Mouse (Mus musculus): ENCODE results near the gene B830017H08Rik. TPM values are rescaled to one million over a fixed set of nuclear protein-coding genes. Genes with fewer than 3 reads are reported as not detected.
A peak's percentile ranks its signal among the peaks of the same experiment; 100 is the strongest.

B830017H08Rik gene
- polyA plus RNA-seq, 2 experiments = 0.17 to 0.58 TPM

DNA sequence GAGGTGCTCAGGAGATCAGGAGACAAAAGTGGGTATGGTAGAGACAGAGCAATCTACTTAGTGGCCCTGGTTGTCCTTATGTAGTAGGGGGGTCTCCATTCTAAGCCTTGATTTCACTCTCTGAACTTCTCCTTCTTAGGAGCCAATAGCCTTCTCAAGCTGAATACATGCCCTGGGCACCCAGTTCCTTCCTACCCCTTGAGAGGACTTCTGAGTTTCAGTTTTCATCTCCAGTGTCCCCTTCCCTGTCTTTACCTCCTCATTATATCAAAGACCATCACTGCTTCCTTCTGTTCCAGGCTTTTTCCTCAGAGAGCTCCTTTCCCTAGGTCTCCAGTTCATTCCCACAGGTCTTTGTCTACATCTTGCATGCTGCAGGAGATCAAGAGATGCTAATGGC, 36.4 kb upstream of the B830017H08Rik start:
- Histone ChIP-seq H3K4me2 (replicated peaks; ENCODE audit: low read depth, low read length, severe bottlenecking) (peak overlapping the region; percentile 81), H3K4me1 (ENCODE audit: control insufficient read depth, insufficient read depth, low read length) (peaks cover 39% of the 10 kb centered on the region), H3K4me3 (replicated peaks; ENCODE audit: low read length) (peak overlapping the region; percentile 95), H3K27me3 (ENCODE audit: control insufficient read depth, insufficient read depth, low read length) (no peaks in the 10 kb centered on the region), H3K27ac (replicated peaks; ENCODE audit: low read depth, low read length) (peak overlapping the region; percentile 96), H3K9me3 (ENCODE audit: control insufficient read depth, low read length) (no peaks in the 10 kb centered on the region), H3K9ac (ENCODE audit: low read depth, low read length, severe bottlenecking) (peak overlapping the region; percentile 98), H3K36me3 (ENCODE audit: control insufficient read depth, insufficient read depth, low read length) (peaks cover 27% of the 10 kb centered on the region)
- no peak for TF ChIP-seq POLR2A (IDR thresholded peaks at IDR 0.05; ENCODE audit: borderline replicate concordance, extremely low read depth, insufficient read depth, insufficient read length)
- DNase-seq (ENCODE audit: low spot score) (no peak), ATAC-seq (ENCODE audit: low FRiP score, low read depth) (no peak)

DNA sequence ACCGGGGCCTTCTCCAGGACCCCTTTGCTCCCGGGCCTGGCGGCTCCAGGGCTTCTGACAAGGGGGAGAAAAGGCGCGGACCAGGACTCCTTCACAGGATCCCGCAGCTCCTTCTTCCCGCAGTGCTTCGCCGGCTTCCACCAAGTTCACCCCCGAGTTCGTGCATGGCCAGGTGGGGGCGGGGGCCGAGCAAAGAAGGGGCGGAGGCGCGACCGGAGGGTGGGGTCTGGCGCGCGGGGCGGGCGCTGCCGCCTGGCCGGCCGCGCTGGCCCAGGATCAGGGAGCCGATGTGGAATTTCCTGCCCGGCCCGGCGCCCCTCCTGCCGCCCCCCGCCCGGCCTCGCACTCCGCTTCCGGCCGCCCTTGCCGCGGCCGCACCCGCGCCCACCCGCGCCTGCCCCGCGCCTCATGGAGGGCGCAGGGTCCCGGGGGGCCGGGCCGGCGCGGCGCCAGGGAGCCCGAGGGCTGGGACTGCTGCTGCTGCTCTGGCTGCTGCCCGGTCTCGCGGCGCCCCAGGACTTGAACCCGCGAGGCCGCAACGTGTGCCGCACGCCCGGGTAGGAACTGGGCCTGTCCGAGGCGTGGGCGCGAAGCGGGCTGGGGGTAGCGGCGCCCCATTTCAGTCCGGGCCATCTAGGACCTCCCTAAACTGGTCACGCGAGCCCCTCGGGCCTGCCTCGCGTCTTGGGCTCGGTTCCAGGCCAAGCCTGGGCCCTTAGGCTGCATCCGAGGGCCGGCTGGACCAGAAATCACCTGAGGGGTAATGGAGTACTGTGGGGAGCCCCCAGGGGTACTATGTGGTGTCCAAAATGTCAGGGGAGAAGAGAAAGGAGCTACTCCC, 35.7 kb upstream of the B830017H08Rik start, which contains the start of gene Scarf2:
Scarf2 (plus strand) TSS at position 312 of the 841 bp plus-strand sequence.
- ATAC-seq (ENCODE audit: low FRiP score, low read depth) (peak; percentile 82), DNase-seq (ENCODE audit: low spot score) (peak; percentile 80)
- no peaks in the 10 kb centered on the region for H3K9me3 ChIP-seq (ENCODE audit: control insufficient read depth, low read length)
- WGBS = under 1% methylated on average over 57 of the region's 81 CpGs
- peak within 1 kb of the TSS; percentile 81 for H3K4me2 ChIP-seq (replicated peaks; ENCODE audit: low read depth, low read length, severe bottlenecking)
- peaks cover 46% of the 10 kb centered on the region for H3K4me1 ChIP-seq (ENCODE audit: control insufficient read depth, insufficient read depth, low read length)
- peak within 1 kb of the TSS; percentile 96 for H3K27ac ChIP-seq (replicated peaks; ENCODE audit: low read depth, low read length)
- H3K36me3 ChIP-seq (ENCODE audit: control insufficient read depth, insufficient read depth, low read length) = peaks cover 22% of the 10 kb centered on the region
- peak within 1 kb of the TSS; percentile 95 for H3K4me3 ChIP-seq (replicated peaks; ENCODE audit: low read length)
- 0 out of 2 replicates have a peak, but pooled peaks cover 5% of the 10 kb centered on the region for H3K27me3 ChIP-seq (ENCODE audit: control insufficient read depth, insufficient read depth, low read length)
- H3K9ac ChIP-seq (ENCODE audit: low read depth, low read length, severe bottlenecking) = peak within 1 kb of the TSS; percentile 98
- 0 out of 2 replicates have a peak, but pooled peaks have one; percentile 22 for TF ChIP-seq POLR2A (IDR thresholded peaks at IDR 0.05; ENCODE audit: borderline replicate concordance, extremely low read depth, insufficient read depth, insufficient read length)

DNA sequence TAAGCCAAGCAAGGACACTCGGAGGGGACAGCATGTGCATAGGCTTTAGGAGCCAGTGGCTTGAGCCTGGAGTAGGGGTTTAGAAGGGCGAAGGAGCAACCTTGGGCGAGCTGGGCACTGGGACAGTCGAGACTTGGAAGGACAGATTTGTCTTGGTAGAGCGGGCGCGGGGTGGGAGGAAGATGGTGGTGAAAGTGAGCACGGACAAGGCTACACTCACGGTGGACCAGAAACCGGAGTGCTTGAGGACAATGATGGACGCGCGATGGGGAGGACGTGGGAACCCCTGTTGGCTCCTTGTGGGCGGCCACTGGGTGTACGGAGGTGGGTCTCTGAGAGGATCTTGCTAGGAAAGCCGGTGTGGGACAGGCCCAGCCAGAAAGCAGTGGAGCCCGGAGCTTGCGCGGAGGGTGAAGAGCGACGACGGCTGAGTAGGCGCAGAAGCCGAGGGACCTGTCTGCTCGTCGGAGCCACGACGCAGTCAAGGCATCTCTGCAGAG, 35.1 kb upstream of the B830017H08Rik start:
- peak overlapping the region; percentile 96 for H3K27ac ChIP-seq (replicated peaks; ENCODE audit: low read depth, low read length)
- WGBS = under 1% methylated on average over 29 of the region's 29 CpGs
- peak overlapping the region; percentile 81 for H3K4me2 ChIP-seq (replicated peaks; ENCODE audit: low read depth, low read length, severe bottlenecking)
- 0 out of 2 replicates have a peak, but pooled peaks have one; percentile 4 for ATAC-seq (ENCODE audit: low FRiP score, low read depth)
- peaks cover 12% of the 10 kb centered on the region; the same call in 1 of the 2 replicates for H3K27me3 ChIP-seq (ENCODE audit: control insufficient read depth, insufficient read depth, low read length)
- no peak for TF ChIP-seq POLR2A (IDR thresholded peaks at IDR 0.05; ENCODE audit: borderline replicate concordance, extremely low read depth, insufficient read depth, insufficient read length)
- peaks cover 53% of the 10 kb centered on the region for H3K4me1 ChIP-seq (ENCODE audit: control insufficient read depth, insufficient read depth, low read length)
- peak overlapping the region; percentile 95 for H3K4me3 ChIP-seq (replicated peaks; ENCODE audit: low read length)
- H3K9ac ChIP-seq (ENCODE audit: low read depth, low read length, severe bottlenecking) = peak overlapping the region; percentile 98
- DNase-seq (ENCODE audit: low spot score) = no peak
- peaks cover 20% of the 10 kb centered on the region for H3K36me3 ChIP-seq (ENCODE audit: control insufficient read depth, insufficient read depth, low read length)
- H3K9me3 ChIP-seq (ENCODE audit: control insufficient read depth, low read length) = no peaks in the 10 kb centered on the region

DNA sequence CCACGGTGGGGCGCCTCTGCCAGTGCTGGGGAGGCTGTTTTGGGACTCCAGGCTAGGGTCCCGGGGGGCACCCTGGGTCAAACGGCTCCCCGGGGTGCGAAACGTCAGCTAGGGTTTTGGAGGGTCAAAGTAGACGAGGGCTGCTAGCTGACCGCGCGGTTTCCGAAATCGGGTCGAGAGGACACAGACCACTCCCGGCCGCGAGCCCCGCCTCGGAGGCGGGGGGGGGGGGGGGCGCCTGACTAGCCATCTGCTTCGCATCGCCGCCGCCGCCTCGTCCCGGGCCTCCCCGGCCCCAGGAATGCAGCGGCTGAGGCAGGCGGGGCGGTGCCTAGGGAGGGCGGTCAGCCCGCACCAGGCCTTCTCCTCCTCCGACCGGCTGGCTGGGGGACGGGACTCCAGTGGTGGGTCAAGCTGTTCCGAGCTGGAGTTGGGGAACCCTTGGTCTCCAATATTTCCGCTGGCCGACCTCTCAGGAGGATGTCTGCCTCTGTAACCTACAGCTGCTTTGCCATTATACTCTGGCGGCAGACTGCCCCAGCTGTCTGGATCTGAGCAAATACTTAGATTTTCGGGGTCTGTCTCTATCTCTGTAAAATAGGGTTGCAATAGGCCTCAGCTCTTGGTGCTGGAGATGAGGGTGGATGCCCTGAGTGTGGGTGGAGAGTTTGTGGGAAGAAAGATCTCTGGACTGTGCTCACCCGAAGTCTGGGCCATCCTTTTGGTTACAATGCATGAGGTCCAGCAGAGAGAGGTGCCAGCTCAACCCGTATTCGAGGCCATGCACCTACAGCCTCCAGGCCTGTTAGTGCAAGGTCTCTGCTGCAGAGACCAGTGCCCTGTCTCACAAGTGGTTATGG, 34.4 kb upstream of the B830017H08Rik start:
- Histone ChIP-seq H3K36me3 (ENCODE audit: control insufficient read depth, insufficient read depth, low read length) (peaks cover 21% of the 10 kb centered on the region), H3K27ac (replicated peaks; ENCODE audit: low read depth, low read length) (peak overlapping the region; percentile 96), H3K27me3 (ENCODE audit: control insufficient read depth, insufficient read depth, low read length) (peaks cover 12% of the 10 kb centered on the region; the same call in 1 of the 2 replicates), H3K9me3 (ENCODE audit: control insufficient read depth, low read length) (no peaks in the 10 kb centered on the region), H3K4me3 (replicated peaks; ENCODE audit: low read length) (peak overlapping the region; percentile 95), H3K4me1 (ENCODE audit: control insufficient read depth, insufficient read depth, low read length) (peaks cover 59% of the 10 kb centered on the region), H3K9ac (ENCODE audit: low read depth, low read length, severe bottlenecking) (peak overlapping the region; percentile 98), H3K4me2 (replicated peaks; ENCODE audit: low read depth, low read length, severe bottlenecking) (peak overlapping the region; percentile 81)
- TF ChIP-seq POLR2A (IDR thresholded peaks at IDR 0.05; ENCODE audit: borderline replicate concordance, extremely low read depth, insufficient read depth, insufficient read length) = no peak
- ATAC-seq (ENCODE audit: low FRiP score, low read depth) (peak; percentile 67), DNase-seq (ENCODE audit: low spot score) (peak; percentile 79)
- WGBS = 3% methylated on average over 33 of the region's 45 CpGs

DNA sequence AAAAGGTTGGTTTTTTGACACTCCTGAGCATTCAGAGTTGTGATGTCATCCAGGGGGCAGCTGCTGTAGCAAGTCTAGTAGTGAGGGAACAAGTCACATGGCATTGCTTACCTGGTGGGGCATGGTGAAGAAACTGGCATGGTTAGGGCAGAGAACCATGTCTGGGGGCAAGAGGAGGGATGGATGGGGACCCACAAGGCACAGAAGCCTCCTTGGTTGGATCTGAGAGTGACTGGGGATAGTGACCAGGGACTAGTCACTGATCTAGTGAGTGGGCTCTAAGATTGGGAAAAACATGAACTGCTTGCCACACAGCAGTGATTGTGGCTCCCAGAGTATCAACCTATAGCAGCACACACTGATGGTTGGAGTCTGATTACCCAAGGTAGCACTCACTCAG, 33.3 kb upstream of the B830017H08Rik start:
- H3K36me3 ChIP-seq (ENCODE audit: control insufficient read depth, insufficient read depth, low read length) = peaks cover 24% of the 10 kb centered on the region
- H3K4me1 ChIP-seq (ENCODE audit: control insufficient read depth, insufficient read depth, low read length) = peaks cover 70% of the 10 kb centered on the region
- DNase-seq (ENCODE audit: low spot score) (no peak), ATAC-seq (ENCODE audit: low FRiP score, low read depth) (no peak)
- peak overlapping the region; percentile 98; the same call in 1 of the 2 replicates for H3K9ac ChIP-seq (ENCODE audit: low read depth, low read length, severe bottlenecking)
- TF ChIP-seq POLR2A (IDR thresholded peaks at IDR 0.05; ENCODE audit: borderline replicate concordance, extremely low read depth, insufficient read depth, insufficient read length) = no peak
- H3K4me3 ChIP-seq (replicated peaks; ENCODE audit: low read length) = peak overlapping the region; percentile 95
- H3K4me2 ChIP-seq (replicated peaks; ENCODE audit: low read depth, low read length, severe bottlenecking) = peak overlapping the region; percentile 81
- H3K9me3 ChIP-seq (ENCODE audit: control insufficient read depth, low read length) = no peaks in the 10 kb centered on the region
- no peak overlapping the region for H3K27ac ChIP-seq (replicated peaks; ENCODE audit: low read depth, low read length)
- H3K27me3 ChIP-seq (ENCODE audit: control insufficient read depth, insufficient read depth, low read length) = peaks cover 12% of the 10 kb centered on the region; the same call in 1 of the 2 replicates

Data from limb, embryonic 14.5 days (tissue).